In the genomic region with DNA sequence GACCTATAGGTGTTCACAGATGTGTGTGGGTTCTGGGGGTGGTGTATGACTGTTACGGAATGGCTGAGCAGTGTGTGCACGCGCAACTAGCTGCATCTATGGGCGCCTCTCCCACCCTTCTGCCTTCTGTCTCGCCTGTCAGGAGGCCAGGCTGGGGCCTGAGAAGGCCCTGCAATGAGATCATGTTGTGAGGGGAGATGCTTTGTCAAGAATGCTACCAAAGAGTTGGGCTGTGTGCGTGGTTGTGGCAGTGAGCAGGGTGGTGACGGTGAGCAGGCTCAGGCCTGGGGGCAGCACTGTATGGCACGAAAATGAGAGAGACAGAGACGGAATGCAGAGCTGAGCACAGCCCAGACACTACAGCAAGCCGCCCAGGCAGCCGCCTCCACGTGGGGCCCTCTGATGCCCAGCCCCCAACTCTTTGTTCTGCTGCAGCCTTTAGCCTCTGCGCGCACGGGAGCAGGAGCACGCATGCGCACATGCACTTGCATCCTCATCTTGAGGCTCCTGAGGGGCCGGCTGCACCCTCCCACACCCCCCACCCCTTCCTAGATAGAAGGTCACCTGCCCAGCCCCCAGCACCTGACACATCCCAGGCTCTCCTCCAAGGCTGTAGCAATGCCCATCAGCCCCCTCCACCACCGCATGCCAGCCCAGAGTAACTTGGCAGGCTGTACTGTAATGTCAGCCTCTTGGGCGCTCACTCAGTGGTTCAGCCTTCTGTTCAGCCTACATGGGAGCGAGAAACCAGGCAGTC, we compare ENCODE assay signal across 9 mouse cellular contexts.
DNase-seq lines count a peak whose midpoint lies in the region; ATAC-seq lines count a peak whose summit lies in the region.
"Had no signal": no experiment of that assay in that cellular context is flagged by ENCODE, and none has a peak within 500 bp of the region (broad histone marks: within the 10 kb centered on the region; RNA-seq: fewer than 3 reads in every experiment).

No protein-coding gene starts in this region.

- H3K4me2 ChIP-seq in forebrain, embryonic 12.5 days: peak overlapping the region; percentile 31; the same call in 1 of the 2 replicates
- H3K4me2 ChIP-seq in hindbrain, embryonic 16.5 days (ENCODE audit: low read length): peak overlapping the region; percentile 10; the same call in 1 of the 2 replicates

- H3K4me3 ChIP-seq in forebrain, embryonic 12.5 days (replicated peaks): no peak overlapping the region
- no peak overlapping the region for H3K4me3 ChIP-seq in hindbrain, embryonic 16.5 days (ENCODE audit: low read length)

- ATAC-seq in forebrain, embryonic 12.5 days (ENCODE audit: low FRiP score): peak; percentile 89
- peak; percentile 86 for ATAC-seq in hindbrain, embryonic 16.5 days

- H3K4me1 ChIP-seq in forebrain, embryonic 12.5 days: peaks cover 80% of the 10 kb centered on the region
- peaks cover 65% of the 10 kb centered on the region for H3K4me1 ChIP-seq in hindbrain, embryonic 16.5 days (ENCODE audit: control insufficient read depth, insufficient read depth, low read depth, low read length)

- no peaks in the 10 kb centered on the region for H3K9me3 ChIP-seq in forebrain, embryonic 12.5 days
- no peaks in the 10 kb centered on the region for H3K9me3 ChIP-seq in hindbrain, embryonic 16.5 days (ENCODE audit: control insufficient read depth, low read length)
- H3K9me3 ChIP-seq: megakaryocyte, embryonic 14.5 days had no signal

- no peaks in the 10 kb centered on the region for H3K27me3 ChIP-seq in forebrain, embryonic 12.5 days
- H3K27me3 ChIP-seq in hindbrain, embryonic 16.5 days (replicated peaks; ENCODE audit: control insufficient read depth, insufficient read depth, low read length): no peaks in the 10 kb centered on the region
- H3K27me3 ChIP-seq: megakaryocyte, embryonic 14.5 days had no signal

- WGBS in forebrain, embryonic 12.5 days: 11% methylated on average over 21 of the region's 21 CpGs
- 4% methylated on average over 21 of the region's 21 CpGs for WGBS in hindbrain, embryonic 16.5 days

- peak; percentile 57 to 75 for DNase-seq in adrenal gland, adult (ENCODE audit: inconsistent age in 2 of 2, low spot score in 1 of 2)
- no peak for DNase-seq in adrenal gland, postnatal 4 days (ENCODE audit: low spot score in 2 of 2)
- DNase-seq in cerebellum, adult 11 months: peak; percentile 63
- DNase-seq in mesoderm, embryonic 11.5 days (ENCODE audit: low read depth, low spot score): peak; percentile 89
- DNase-seq in right cerebral cortex, postnatal 4 days: peak; percentile 76
- no peak for DNase-seq in thymus, postnatal 25 days

- peak overlapping the region; percentile 99 for H3K27ac ChIP-seq in forebrain, embryonic 12.5 days
- peak overlapping the region; percentile 97 for H3K27ac ChIP-seq in hindbrain, embryonic 16.5 days (ENCODE audit: low read depth, low read length)

- H3K36me3 ChIP-seq in forebrain, embryonic 12.5 days (replicated peaks): peaks cover 42% of the 10 kb centered on the region
- H3K36me3 ChIP-seq in hindbrain, embryonic 16.5 days (ENCODE audit: control insufficient read depth, insufficient read depth, low read length): peaks cover 8% of the 10 kb centered on the region

- peak overlapping the region; percentile 59 for H3K9ac ChIP-seq in forebrain, embryonic 12.5 days
- peak overlapping the region; percentile 66 for H3K9ac ChIP-seq in hindbrain, embryonic 16.5 days (ENCODE audit: low read depth, low read length)

Comparison
In these comparisons a context has a peak if more than half of its experiments do, and no peak if none do; other contexts are left out.
1. DNase-seq: peak in adrenal gland, adult (2 of 2), cerebellum, adult 11 months (single experiment), mesoderm, embryonic 11.5 days (single experiment) and right cerebral cortex, postnatal 4 days (single experiment); none in adrenal gland, postnatal 4 days (0 of 2) and thymus, postnatal 25 days (single experiment).